Mouse (Mus musculus) inflammation-experienced regulatory T-cells, adult 6 months (primary cell): ENCODE measurements around the gene Catsperd. TPM values are rescaled to one million over a fixed set of nuclear protein-coding genes. Genes with fewer than 3 reads are reported as not detected.
"Not testable (repeated sequence)": the region's sequence is repeated elsewhere in the genome, so short reads cannot be mapped to it uniquely, and the experiment has no call there.

Experiments
- ATAC-seq: one replicate; pipeline ENCODE4 v1.8.0; 2017
- polyA plus RNA-seq, 3 experiments: library from polyadenylated mRNA; unstranded; fragments of 100-300 nt; shearing (Covaris generic); gene quantifications; one replicate each; pipeline ENCODE4 v1.2.1; 2017

Gene Catsperd
- polyA plus RNA-seq = 1 to 10 TPM in 2 of 3 experiments, under 1 TPM in 1; 0.68 to 3.9 (median 3.3) TPM

- ATAC-seq = peak; percentile 12
Observed at GRCm38 (mm10) chr17:56627530-56628277, at the start of gene Catsperd. Gene Catsperd (plus strand): TSS chr17:56628143.

DNA sequence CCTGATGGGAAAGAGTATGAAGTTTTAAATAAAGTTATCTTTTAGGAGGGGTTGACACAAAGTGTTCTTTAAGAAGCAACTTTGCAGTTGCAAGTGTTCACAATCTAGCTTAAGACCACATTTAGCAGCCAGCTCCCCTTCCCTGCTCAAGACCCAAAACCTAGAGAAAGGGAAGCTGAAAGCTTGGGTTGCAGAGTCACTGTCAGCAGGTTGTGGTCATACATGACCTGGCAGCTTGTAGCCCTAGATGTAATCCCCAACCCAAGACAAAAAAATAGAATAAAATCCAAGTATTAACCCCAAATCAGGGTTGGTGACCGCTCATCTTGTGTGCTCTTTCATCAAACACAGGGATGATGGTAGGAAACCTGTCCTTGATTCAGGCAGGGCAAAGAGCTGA lies 44.9 kb upstream of the Catsperd start:
- ATAC-seq = no peak

- ATAC-seq = no peak
Observed at GRCm38 (mm10) chr17:56583611-56584256, 44.2 kb upstream of the Catsperd start.

GRCm38 (mm10) chr17:56584257-56585130 lies 43.4 kb upstream of the Catsperd start, which contains the start of the genes Safb2 and Safb:
Gene Safb2 (minus strand): TSS chr17:56584585.
Gene Safb (plus strand): TSS chr17:56584825.
- peak; percentile 79 for ATAC-seq

- peak; percentile 22 for ATAC-seq
Observed at GRCm38 (mm10) chr17:56585171-56585821, 42.6 kb upstream of the Catsperd start.

- no peak for ATAC-seq
Observed at GRCm38 (mm10) chr17:56587773-56588172, 40.2 kb upstream of the Catsperd start.

GRCm38 (mm10) chr17:56588921-56589320 lies 39.0 kb upstream of the Catsperd start:
- ATAC-seq = no peak

- no peak for ATAC-seq
Observed at GRCm38 (mm10) chr17:56592553-56592952, 35.4 kb upstream of the Catsperd start.

DNA sequence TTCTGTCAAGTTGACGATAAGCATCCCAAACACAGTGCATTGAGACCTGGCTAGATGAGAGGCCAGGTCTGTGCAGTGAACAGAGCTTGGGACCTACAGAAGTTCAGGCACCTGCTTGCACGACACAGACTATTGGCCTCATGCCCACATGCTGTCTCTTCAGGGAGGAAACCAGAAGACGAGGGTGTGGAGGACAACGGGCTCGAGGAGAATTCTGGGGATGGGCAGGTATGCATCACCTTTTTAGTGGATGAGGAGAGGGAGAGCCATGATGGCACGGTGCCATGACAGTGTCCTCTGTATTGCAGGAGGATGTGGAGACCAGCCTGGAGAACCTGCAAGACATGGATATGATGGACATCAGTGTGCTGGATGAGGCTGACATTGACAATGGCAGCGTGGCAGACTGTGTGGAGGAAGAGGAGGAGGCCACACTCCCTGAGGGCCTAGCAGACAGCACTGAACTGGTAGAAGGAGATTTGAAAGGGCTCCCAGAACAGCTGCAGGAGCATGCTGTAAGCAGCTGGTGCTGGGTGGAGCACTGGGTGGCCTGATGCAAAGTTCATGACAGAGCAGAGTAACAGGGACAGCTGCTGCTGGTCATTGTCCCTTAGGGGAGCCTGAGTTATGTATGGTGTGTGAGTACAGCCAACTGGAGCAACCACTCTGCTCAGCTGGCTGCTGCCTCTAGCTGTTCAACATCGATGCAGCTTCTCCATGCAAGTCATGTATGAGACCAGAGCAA lies 34.2 kb upstream of the Catsperd start:
- no peak for ATAC-seq

DNA sequence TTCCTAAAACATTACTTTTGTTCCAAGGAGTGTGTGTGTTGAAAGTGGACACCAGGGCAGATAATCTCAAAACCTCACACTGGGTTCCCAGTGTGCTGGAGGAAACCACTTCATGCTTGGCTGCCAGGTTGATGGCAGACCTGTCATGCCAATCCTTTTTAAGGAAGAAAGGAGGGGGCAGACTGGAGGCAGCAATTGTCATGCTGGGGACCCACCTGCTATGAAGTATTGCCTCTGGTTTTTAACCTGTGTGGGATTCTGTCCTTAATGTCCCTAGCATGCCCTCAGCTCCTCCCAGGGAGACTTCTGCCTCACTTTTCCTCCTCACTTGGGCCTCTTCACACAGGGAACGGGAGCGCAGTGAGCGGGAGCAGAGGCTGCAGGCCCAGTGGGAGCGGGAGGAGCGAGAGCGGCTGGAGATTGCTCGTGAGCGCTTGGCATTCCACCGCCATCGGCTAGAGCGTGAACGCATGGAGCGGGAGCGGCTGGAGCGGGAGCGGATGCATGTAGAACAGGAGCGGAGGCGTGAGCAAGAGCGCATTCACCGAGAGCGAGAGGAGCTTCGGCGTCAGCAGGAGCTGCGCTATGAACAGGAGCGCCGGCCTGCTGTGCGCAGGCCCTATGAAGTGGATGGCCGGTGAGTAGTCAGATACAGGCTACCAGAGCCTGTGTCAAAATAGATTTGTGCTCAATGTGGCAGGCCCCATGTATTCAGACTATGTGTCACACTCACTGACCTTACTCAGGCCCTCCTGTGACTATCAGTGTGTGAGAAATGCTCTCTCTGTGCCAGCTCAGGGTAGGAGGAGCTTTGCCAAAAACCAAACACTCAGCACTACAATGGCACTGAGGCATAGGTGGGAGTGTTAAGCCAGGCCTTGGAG lies 24.5 kb upstream of the Catsperd start:
- ATAC-seq = no peak

DNA sequence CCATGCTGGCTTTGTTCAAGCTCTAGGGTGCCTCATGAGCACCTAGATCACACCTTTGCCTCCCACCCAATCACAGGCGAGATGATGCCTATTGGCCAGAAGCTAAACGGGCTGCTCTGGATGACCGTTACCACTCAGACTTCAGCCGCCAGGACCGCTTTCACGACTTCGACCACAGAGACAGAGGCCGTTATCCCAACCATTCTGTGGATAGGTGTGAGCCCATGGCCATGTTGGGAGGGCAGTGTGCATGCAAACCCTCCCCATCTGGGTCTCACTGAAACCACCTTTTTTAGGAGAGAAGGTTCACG lies 23.9 kb upstream of the Catsperd start:
- ATAC-seq = no peak

GRCm38 (mm10) chr17:56604422-56604821 lies 23.5 kb upstream of the Catsperd start:
- no peak for ATAC-seq

GRCm38 (mm10) chr17:56605431-56605830 lies 22.5 kb upstream of the Catsperd start:
- ATAC-seq = no peak

DNA sequence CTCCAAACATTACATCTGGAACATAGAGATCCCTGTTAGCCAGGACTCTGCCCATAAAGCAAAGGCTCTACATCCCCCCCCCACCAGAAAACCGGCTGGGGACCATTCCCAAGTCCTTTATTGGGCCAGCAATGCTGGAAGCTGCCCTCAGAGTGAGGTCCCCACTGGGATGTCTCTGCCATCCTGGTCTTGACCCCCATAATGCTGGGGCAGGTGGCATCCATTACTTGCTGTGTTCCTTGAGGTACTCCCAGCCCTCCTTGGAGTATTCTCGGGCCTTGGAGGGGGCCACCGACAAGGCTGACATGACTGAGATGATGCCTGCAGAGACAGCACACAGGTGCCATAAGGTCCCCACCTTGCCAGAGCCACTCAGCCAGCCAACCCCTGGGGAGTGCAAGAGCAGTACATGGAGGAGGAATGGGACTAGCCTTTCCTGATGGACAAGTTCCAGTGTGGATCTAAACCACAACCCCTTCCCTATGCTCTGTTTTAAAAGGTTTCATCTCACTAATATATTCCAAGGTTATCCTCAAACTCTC lies 20.4 kb upstream of the Catsperd start:
- no peak for ATAC-seq

GRCm38 (mm10) chr17:56608699-56609098 lies 19.2 kb upstream of the Catsperd start:
- ATAC-seq = no peak

GRCm38 (mm10) chr17:56609452-56610171 lies 18.3 kb upstream of the Catsperd start, which contains the start of gene 2410015M20Rik:
Gene 2410015M20Rik (minus strand): TSS chr17:56609771.
- ATAC-seq = peak; percentile 87

GRCm38 (mm10) chr17:56611323-56611722 lies 16.6 kb upstream of the Catsperd start:
- ATAC-seq = no peak

GRCm38 (mm10) chr17:56611861-56612564 lies 15.9 kb upstream of the Catsperd start:
- ATAC-seq = no peak

- not testable (repeated sequence) for ATAC-seq
Observed at GRCm38 (mm10) chr17:56612565-56612939, 15.4 kb upstream of the Catsperd start.
